Mouse (Mus musculus) testis, adult 2 months (tissue): ENCODE data around the gene Otp.

Source experiments
- CTCF ChIP-seq: fragments of 200-500 bp; IDR thresholded peaks from 2 replicates; pipeline ENCODE4 v1.5.1; 2012; ENCODE audit warnings: low read depth, mild to moderate bottlenecking, inconsistent platforms, low read length, moderate library complexity; ENCODE audit not compliant: control insufficient read depth, insufficient read depth, insufficient replicate concordance
- POLR2A ChIP-seq: fragments of 200-500 bp; IDR thresholded peaks from 2 replicates; pipeline ENCODE4 v1.6.1; 2012; ENCODE audit warnings: low read depth, mild to moderate bottlenecking, inconsistent platforms, low read length, moderate library complexity; ENCODE audit not compliant: control insufficient read depth

GRCm38 (mm10) chr13:94882711-94883145 is 7.3 kb downstream of the Otp start:
- TF ChIP-seq CTCF = no peak
- no peak for TF ChIP-seq POLR2A
